Mouse (Mus musculus) limb, embryonic 15.5 days (tissue): ENCODE data around the gene Dcun1d4. TPM values are rescaled to one million over a fixed set of nuclear protein-coding genes. Genes with fewer than 3 reads are reported as not detected.

Experiments
- ATAC-seq: fragments of 200-750 bp; cut with Nextera tagmentation; 2 replicates; pipeline ENCODE4 v1.8.0; 2017; ENCODE audit warnings: low read depth, moderate TSS enrichment; ENCODE audit not compliant: insufficient number of reproducible peaks, low FRiP score, low TSS enrichment
- H3K27ac ChIP-seq: fragments of 300-500 bp; sonication (generic); 2 replicates; pipeline ENCODE4 v1.5.1; 2015; ENCODE audit warnings: moderate library complexity, mild to moderate bottlenecking, inconsistent platforms
- H3K27me3 ChIP-seq: fragments of 300-500 bp; sonication (generic); 2 replicates; pipeline ENCODE4 v1.6.1; 2015; ENCODE audit warnings: inconsistent platforms
- H3K36me3 ChIP-seq: fragments of 300-500 bp; sonication (generic); 2 replicates; pipeline ENCODE4 v1.6.1; 2015; ENCODE audit warnings: inconsistent platforms
- H3K4me1 ChIP-seq: fragments of 300-500 bp; sonication (generic); 2 replicates; pipeline ENCODE4 v1.6.1; 2015; ENCODE audit warnings: inconsistent platforms
- H3K4me2 ChIP-seq: fragments of 300-500 bp; sonication (generic); 2 replicates; pipeline ENCODE4 v1.6.1; 2015; ENCODE audit warnings: mild to moderate bottlenecking, inconsistent platforms
- H3K4me3 ChIP-seq: fragments of 300-500 bp; sonication (generic); 2 replicates; pipeline ENCODE4 v1.5.1; 2015; ENCODE audit warnings: mild to moderate bottlenecking, inconsistent platforms
- H3K9ac ChIP-seq: fragments of 300-500 bp; sonication (generic); 2 replicates; pipeline ENCODE4 v1.6.1; 2015; ENCODE audit warnings: inconsistent platforms
- H3K9me3 ChIP-seq: fragments of 300-500 bp; sonication (generic); 2 replicates; pipeline ENCODE4 v1.6.1; 2016; ENCODE audit warnings: inconsistent platforms
- WGBS: fragments of 180-500 bp; shearing (Covaris S2); methylation state at CpG from one replicate; pipeline ENCODE4 v1.1.7; 2015; 5-methylcytosine and 5-hydroxymethylcytosine counted together
- polyA plus RNA-seq: library from polyadenylated mRNA; unstranded; fragments of >200 nt; fragmentation: Nextera tagmentation; extraction: Ambion mirVana; gene quantifications from 2 replicates; pipeline ENCODE4 v1.2.1, GENCODE M21; 2015

Gene Dcun1d4
- polyA plus RNA-seq, 1 experiment from 2014 or later = 19.0 TPM

GRCm38 (mm10) chr5:73503015-73503757 lies 22.4 kb downstream of the Dcun1d4 start:
- Histone ChIP-seq H3K9me3 (no peaks in the 10 kb centered on the region), H3K9ac (no peak overlapping the region), H3K4me2 (no peak overlapping the region), H3K36me3 (no peaks in the 10 kb centered on the region), H3K4me1 (peaks cover 7% of the 10 kb centered on the region; the same call in 1 of the 2 replicates), H3K27ac (no peak overlapping the region), H3K27me3 (no peaks in the 10 kb centered on the region), H3K4me3 (no peak overlapping the region)
- no peak for ATAC-seq
- 66% methylated on average over 12 of the region's 12 CpGs for WGBS

- Histone ChIP-seq H3K27me3 (no peaks in the 10 kb centered on the region), H3K4me3 (no peak overlapping the region), H3K36me3 (peaks cover 8% of the 10 kb centered on the region; the same call in 1 of the 2 replicates), H3K4me1 (peaks cover 10% of the 10 kb centered on the region; the same call in 1 of the 2 replicates), H3K9ac (no peak overlapping the region), H3K9me3 (no peaks in the 10 kb centered on the region), H3K27ac (no peak overlapping the region), H3K4me2 (no peak overlapping the region)
- 88% methylated on average over 14 of the region's 14 CpGs for WGBS
- ATAC-seq = no peak
Measured at GRCm38 (mm10) chr5:73511074-73511473, 30.3 kb downstream of the Dcun1d4 start.

- 100% methylated on average over 1 of the region's 1 CpGs for WGBS
Measured at GRCm38 (mm10) chr5:73512241-73512640, 31.4 kb downstream of the Dcun1d4 start.

GRCm38 (mm10) chr5:73512661-73513060 lies 31.9 kb downstream of the Dcun1d4 start:
- Histone ChIP-seq H3K36me3 (peaks cover 13% of the 10 kb centered on the region; the same call in 1 of the 2 replicates), H3K27ac (no peak overlapping the region)

More at GRCm38 (mm10) chr5:73512241-73512640, 31.4 kb downstream of the Dcun1d4 start:
- H3K4me2 ChIP-seq = no peak overlapping the region
- no peaks in the 10 kb centered on the region for H3K9me3 ChIP-seq
- no peak for ATAC-seq
- no peak overlapping the region for H3K4me3 ChIP-seq
- no peaks in the 10 kb centered on the region for H3K27me3 ChIP-seq
- peaks cover 9% of the 10 kb centered on the region; the same call in 1 of the 2 replicates for H3K36me3 ChIP-seq
- peaks cover 10% of the 10 kb centered on the region; the same call in 1 of the 2 replicates for H3K4me1 ChIP-seq
- H3K9ac ChIP-seq = no peak overlapping the region
- H3K27ac ChIP-seq = no peak overlapping the region

GRCm38 (mm10) chr5:73514202-73514601 lies 33.4 kb downstream of the Dcun1d4 start:
- Histone ChIP-seq H3K4me3 (no peak overlapping the region), H3K36me3 (peaks cover 13% of the 10 kb centered on the region; the same call in 1 of the 2 replicates), H3K9me3 (no peaks in the 10 kb centered on the region), H3K4me2 (no peak overlapping the region), H3K27me3 (no peaks in the 10 kb centered on the region), H3K27ac (no peak overlapping the region), H3K4me1 (0 out of 2 replicates have a peak, but pooled peaks cover 4% of the 10 kb centered on the region), H3K9ac (no peak overlapping the region)
- no peak for ATAC-seq
- WGBS = 96% methylated on average over 2 of the region's 2 CpGs

More at GRCm38 (mm10) chr5:73512661-73513060, 31.9 kb downstream of the Dcun1d4 start:
- Histone ChIP-seq H3K9ac (no peak overlapping the region), H3K4me1 (peaks cover 10% of the 10 kb centered on the region; the same call in 1 of the 2 replicates), H3K27me3 (no peaks in the 10 kb centered on the region), H3K4me3 (no peak overlapping the region), H3K9me3 (no peaks in the 10 kb centered on the region), H3K4me2 (no peak overlapping the region)
- ATAC-seq = no peak
- 79% methylated on average over 9 of the region's 9 CpGs for WGBS

GRCm38 (mm10) chr5:73517299-73517698 lies 36.5 kb downstream of the Dcun1d4 start:
- Histone ChIP-seq H3K4me1 (no peaks in the 10 kb centered on the region), H3K4me2 (no peak overlapping the region), H3K9ac (no peak overlapping the region), H3K27ac (no peak overlapping the region), H3K4me3 (no peak overlapping the region), H3K9me3 (no peaks in the 10 kb centered on the region), H3K36me3 (peaks cover 9% of the 10 kb centered on the region), H3K27me3 (no peaks in the 10 kb centered on the region)
- ATAC-seq = no peak
- 88% methylated on average over 5 of the region's 5 CpGs for WGBS

- Histone ChIP-seq H3K9me3 (no peaks in the 10 kb centered on the region), H3K36me3 (peaks cover 12% of the 10 kb centered on the region), H3K9ac (no peak overlapping the region), H3K27ac (no peak overlapping the region), H3K27me3 (no peaks in the 10 kb centered on the region), H3K4me3 (no peak overlapping the region), H3K4me1 (no peaks in the 10 kb centered on the region), H3K4me2 (no peak overlapping the region)
- ATAC-seq = no peak
- WGBS = 92% methylated on average over 8 of the region's 8 CpGs
Measured at GRCm38 (mm10) chr5:73518424-73519211, 37.8 kb downstream of the Dcun1d4 start.

- Histone ChIP-seq H3K9ac (no peak overlapping the region), H3K36me3 (peaks cover 9% of the 10 kb centered on the region; the same call in 1 of the 2 replicates), H3K4me2 (no peak overlapping the region), H3K4me1 (no peaks in the 10 kb centered on the region), H3K9me3 (no peaks in the 10 kb centered on the region), H3K27me3 (no peaks in the 10 kb centered on the region), H3K27ac (no peak overlapping the region), H3K4me3 (no peak overlapping the region)
- no peak for ATAC-seq
- WGBS = 82% methylated on average over 4 of the region's 4 CpGs
Measured at GRCm38 (mm10) chr5:73520787-73521186, 40.0 kb downstream of the Dcun1d4 start.

GRCm38 (mm10) chr5:73523227-73523626 lies 42.4 kb downstream of the Dcun1d4 start:
- WGBS = 89% methylated on average over 10 of the region's 10 CpGs
- Histone ChIP-seq H3K27me3 (no peaks in the 10 kb centered on the region), H3K4me1 (no peaks in the 10 kb centered on the region), H3K36me3 (peaks cover 14% of the 10 kb centered on the region; the same call in 1 of the 2 replicates), H3K4me3 (no peak overlapping the region), H3K9me3 (no peaks in the 10 kb centered on the region), H3K9ac (no peak overlapping the region), H3K27ac (no peak overlapping the region), H3K4me2 (no peak overlapping the region)
- no peak for ATAC-seq

GRCm38 (mm10) chr5:73524300-73525000 lies 43.6 kb downstream of the Dcun1d4 start:
- no peak overlapping the region for H3K4me2 ChIP-seq
- no peak overlapping the region for H3K4me3 ChIP-seq
- 77% methylated on average over 4 of the region's 4 CpGs for WGBS
- H3K27me3 ChIP-seq = no peaks in the 10 kb centered on the region
- H3K27ac ChIP-seq = no peak overlapping the region
- H3K36me3 ChIP-seq = peaks cover 14% of the 10 kb centered on the region; the same call in 1 of the 2 replicates
- no peak for ATAC-seq
- no peaks in the 10 kb centered on the region for H3K9me3 ChIP-seq
- no peaks in the 10 kb centered on the region for H3K4me1 ChIP-seq
- H3K9ac ChIP-seq = no peak overlapping the region

GRCm38 (mm10) chr5:73532222-73532621 lies 51.4 kb downstream of the Dcun1d4 start:
- WGBS = 68% methylated on average over 1 of the region's 1 CpGs
- peaks cover 32% of the 10 kb centered on the region; the same call in 1 of the 2 replicates for H3K36me3 ChIP-seq
- no peak for ATAC-seq
- H3K4me3 ChIP-seq = no peak overlapping the region
- H3K27me3 ChIP-seq = no peaks in the 10 kb centered on the region
- H3K4me1 ChIP-seq = no peaks in the 10 kb centered on the region
- H3K4me2 ChIP-seq = no peak overlapping the region
- H3K9me3 ChIP-seq = no peaks in the 10 kb centered on the region
- H3K27ac ChIP-seq = no peak overlapping the region
- no peak overlapping the region for H3K9ac ChIP-seq
